Mouse (Mus musculus) CD4-positive, CD25-positive, alpha-beta regulatory T cell, adult 2 months (primary cell): ENCODE measurements around the gene Enox2.

Experiments used
- DNase-seq: peaks from one replicate; pipeline ENCODE4 v3.0.0-alpha.2; 2012; ENCODE audit warnings: low read depth, low spot score

The Enox2 gene

DNA sequence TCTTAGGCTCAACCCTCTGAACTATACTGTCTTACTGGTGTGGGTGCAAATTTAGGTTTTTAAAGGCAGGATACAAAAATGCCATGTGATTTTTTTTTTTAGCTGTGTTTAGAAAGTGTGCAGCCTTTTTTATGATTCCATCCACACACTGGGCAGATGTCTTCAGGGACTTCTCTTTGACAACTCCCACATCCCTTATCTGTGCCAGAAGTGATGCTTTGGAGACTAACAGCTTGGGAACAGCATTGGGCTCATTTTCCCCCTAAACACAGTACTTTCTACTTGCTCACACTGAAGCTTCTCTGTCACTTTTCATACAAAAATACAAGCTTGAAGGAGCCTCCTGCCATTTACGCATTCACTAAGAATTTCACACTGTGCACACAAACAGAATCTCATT is 282.4 kb downstream of the Enox2 start:
- no peak for DNase-seq

GRCm38 (mm10) chrX:49002892-49003291 is 285.2 kb downstream of the Enox2 start:
- DNase-seq: no peak

GRCm38 (mm10) chrX:48985653-48986052 is 302.4 kb downstream of the Enox2 start:
- no peak for DNase-seq

GRCm38 (mm10) chrX:48984451-48984850 is 303.6 kb downstream of the Enox2 start:
- no peak for DNase-seq
